Comparison of ENCODE assay signal across 10 mouse cellular contexts in the genomic region with DNA sequence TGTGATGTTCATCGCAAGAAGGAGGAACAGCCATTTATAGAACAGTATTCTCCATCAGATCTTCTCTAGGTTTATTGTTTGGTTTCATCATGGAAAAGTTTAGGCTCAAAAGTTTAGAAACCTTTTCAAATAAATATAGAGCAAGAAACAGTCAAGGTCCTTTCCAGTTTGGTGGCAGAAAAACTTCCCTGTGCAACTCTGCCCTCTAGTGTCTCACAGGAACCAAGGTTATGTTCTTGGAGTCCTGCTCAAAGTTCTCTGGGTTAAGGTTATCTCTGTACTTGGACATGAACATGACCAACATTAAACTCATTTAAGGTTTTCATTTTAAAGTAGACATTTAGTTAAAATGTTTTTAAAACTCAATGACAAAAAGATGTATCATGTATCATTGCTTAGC. TPM values are rescaled to one million over a fixed set of nuclear protein-coding genes. Genes with fewer than 3 reads are reported as not detected.
DNase-seq lines count a peak whose midpoint lies in the region; ATAC-seq lines count a peak whose summit lies in the region.
"Had no signal": no experiment of that assay in that cellular context is flagged by ENCODE, and none has a peak within 500 bp of the region (broad histone marks: within the 10 kb centered on the region; RNA-seq: fewer than 3 reads in every experiment).

No protein-coding gene starts in this region.

- H3K9me3 ChIP-seq in kidney, embryonic 14.5 days (ENCODE audit: control insufficient read depth, low read length), result no peaks in the 10 kb centered on the region
- H3K9me3 ChIP-seq: liver, embryonic 13.5 days had no signal

- ATAC-seq in kidney, embryonic 14.5 days (ENCODE audit: low FRiP score, low TSS enrichment), result no peak

- H3K4me2 ChIP-seq in kidney, embryonic 14.5 days (replicated peaks; ENCODE audit: low read depth, low read length), result no peak overlapping the region
- H3K4me2 ChIP-seq: liver, embryonic 13.5 days had no signal

- peak; percentile 14 to 17 for DNase-seq in kidney, adult 8-10 months
- DNase-seq in A20 (ENCODE audit: low read depth, low spot score) (peak; percentile 26), ES-CJ7 (ENCODE audit: low read depth, low spot score) (peak; percentile 46)
- peak; percentile 25 for DNase-seq in embryo, embryonic 9.5 days (ENCODE audit: extremely low spot score)
- no peak for DNase-seq in ovary, postnatal 10 days (ENCODE audit: low spot score)
- DNase-seq in thymus, postnatal 14 days, result no peak
- no peak for DNase-seq in layer of hippocampus, adult 8-10 months (ENCODE audit: low spot score in 2 of 2)
- DNase-seq: liver, embryonic 13.5 days; thymus, postnatal 36 days had no signal

- no peak overlapping the region for H3K9ac ChIP-seq in kidney, embryonic 14.5 days (ENCODE audit: low read depth, low read length)
- H3K9ac ChIP-seq: liver, embryonic 13.5 days had no signal

- no peak overlapping the region for H3K4me3 ChIP-seq in kidney, embryonic 14.5 days (ENCODE audit: low read length)
- H3K4me3 ChIP-seq: liver, embryonic 13.5 days had no signal

- 82% methylated on average over 1 of the region's 1 CpGs for WGBS in kidney, embryonic 14.5 days

- no peaks in the 10 kb centered on the region for H3K4me1 ChIP-seq in kidney, embryonic 14.5 days (ENCODE audit: control insufficient read depth, insufficient read depth, low read length)
- H3K4me1 ChIP-seq: liver, embryonic 13.5 days had no signal

- no peaks in the 10 kb centered on the region for H3K36me3 ChIP-seq in kidney, embryonic 14.5 days (ENCODE audit: control insufficient read depth, insufficient read depth, low read length)
- H3K36me3 ChIP-seq: liver, embryonic 13.5 days had no signal

- no peaks in the 10 kb centered on the region for H3K27me3 ChIP-seq in kidney, embryonic 14.5 days (ENCODE audit: control insufficient read depth, insufficient read depth, low read length)
- H3K27me3 ChIP-seq: liver, embryonic 13.5 days had no signal

- H3K27ac ChIP-seq in kidney, embryonic 14.5 days (ENCODE audit: low read depth, low read length), result no peak overlapping the region
- H3K27ac ChIP-seq: liver, embryonic 13.5 days had no signal

RNA-seq across cellular contexts. Expression of a gene that starts 18.3 kb away (rescaled TPM):
- 1.1 and 1.3 TPM in 2 replicates for polyA plus RNA-seq in kidney, embryonic 14.5 days (2014; fragmentation: Nextera tagmentation; extraction: Ambion mirVana)
- total RNA-seq in layer of hippocampus, adult 8-10 months (2022), result 10 to 100 TPM in 1 of 4 experiments, 1 to 10 TPM in 3; 5.1 to 11.2 (median 7.5) TPM
- polyA plus RNA-seq: liver, embryonic 13.5 days had no signal

Comparison
In these comparisons a context has a peak if more than half of its experiments do, and no peak if none do; other contexts are left out.
1. DNase-seq: peak in kidney, adult 8-10 months (2 of 2), A20 (single experiment), ES-CJ7 (single experiment) and embryo, embryonic 9.5 days (single experiment); none in ovary, postnatal 10 days (single experiment), thymus, postnatal 14 days (single experiment) and layer of hippocampus, adult 8-10 months (0 of 2).